Mouse (Mus musculus) adrenal gland, adult 8-10 months (tissue): ENCODE results near the gene Hspa12a. TPM values are rescaled to one million over a fixed set of nuclear protein-coding genes. Genes with fewer than 3 reads are reported as not detected.
A peak's percentile ranks its signal among the peaks of the same experiment; 100 is the strongest.
"Not testable (repeated sequence)": the region's sequence is repeated elsewhere in the genome, so short reads cannot be mapped to it uniquely, and the experiment has no call there.

ENCODE experiments used
- DNase-seq: peaks from one replicate; pipeline ENCODE4 v3.0.0; 2022
- total RNA-seq, 4 experiments: library from RNA; stranded (reverse); gene quantifications; 2 replicates each; pipeline ENCODE4 v1.2.4; 2022

Gene Hspa12a
- total RNA-seq, 4 experiments from 2014 or later, result 90.2 to 190 (median 131) TPM

GRCm38 (mm10) chr19:58908018-58908417 lies 35.4 kb downstream of the Hspa12a start:
- DNase-seq, result no peak

- DNase-seq, result no peak
Measured at GRCm38 (mm10) chr19:58906685-58907084, 36.8 kb downstream of the Hspa12a start.

- peak; percentile 67 for DNase-seq
Measured at GRCm38 (mm10) chr19:58903899-58904327, 39.5 kb downstream of the Hspa12a start.

- no peak for DNase-seq
Measured at GRCm38 (mm10) chr19:58903079-58903898, 40.2 kb downstream of the Hspa12a start.

GRCm38 (mm10) chr19:58900471-58900870 lies 43.0 kb downstream of the Hspa12a start:
- not testable (repeated sequence) for DNase-seq

- DNase-seq, result no peak
Measured at GRCm38 (mm10) chr19:58896216-58896615, 47.2 kb downstream of the Hspa12a start.

- no peak for DNase-seq
Measured at GRCm38 (mm10) chr19:58889306-58890038, 54.0 kb downstream of the Hspa12a start.

GRCm38 (mm10) chr19:58886467-58886866 lies 57.0 kb downstream of the Hspa12a start:
- no peak for DNase-seq

- DNase-seq, result no peak
Measured at GRCm38 (mm10) chr19:58883451-58883850, 60.0 kb downstream of the Hspa12a start.

- DNase-seq, result no peak
Measured at GRCm38 (mm10) chr19:58882336-58882735, 61.1 kb downstream of the Hspa12a start.

- DNase-seq, result no peak
Measured at GRCm38 (mm10) chr19:58879330-58879957, 64.0 kb downstream of the Hspa12a start.

- DNase-seq, result no peak
Measured at GRCm38 (mm10) chr19:58878560-58878959, 64.9 kb downstream of the Hspa12a start.

- DNase-seq, result peak; percentile 69
Measured at GRCm38 (mm10) chr19:58873536-58873935, 69.9 kb downstream of the Hspa12a start.

GRCm38 (mm10) chr19:58872381-58873259 lies 70.8 kb downstream of the Hspa12a start:
- no peak for DNase-seq

- DNase-seq, result no peak
Measured at GRCm38 (mm10) chr19:58871878-58872277, 71.6 kb downstream of the Hspa12a start.

- DNase-seq, result no peak
Measured at GRCm38 (mm10) chr19:58866651-58867050, 76.8 kb downstream of the Hspa12a start.

GRCm38 (mm10) chr19:58865224-58865623 lies 78.2 kb downstream of the Hspa12a start:
- DNase-seq, result no peak

GRCm38 (mm10) chr19:58864006-58864573 lies 79.4 kb downstream of the Hspa12a start:
- DNase-seq, result no peak

- DNase-seq, result no peak
Measured at GRCm38 (mm10) chr19:58861174-58861760, 82.2 kb downstream of the Hspa12a start.

- DNase-seq, result peak; percentile 91
Measured at GRCm38 (mm10) chr19:58860255-58861173, 82.9 kb downstream of the Hspa12a start.
